Mouse (Mus musculus): ENCODE measurements around the gene Ubap2. TPM values are rescaled to one million over a fixed set of nuclear protein-coding genes. Genes with fewer than 3 reads are reported as not detected.

The Ubap2 gene
- polyA plus RNA-seq, 1 experiment from 2014 or later = 48.7 TPM

DNA sequence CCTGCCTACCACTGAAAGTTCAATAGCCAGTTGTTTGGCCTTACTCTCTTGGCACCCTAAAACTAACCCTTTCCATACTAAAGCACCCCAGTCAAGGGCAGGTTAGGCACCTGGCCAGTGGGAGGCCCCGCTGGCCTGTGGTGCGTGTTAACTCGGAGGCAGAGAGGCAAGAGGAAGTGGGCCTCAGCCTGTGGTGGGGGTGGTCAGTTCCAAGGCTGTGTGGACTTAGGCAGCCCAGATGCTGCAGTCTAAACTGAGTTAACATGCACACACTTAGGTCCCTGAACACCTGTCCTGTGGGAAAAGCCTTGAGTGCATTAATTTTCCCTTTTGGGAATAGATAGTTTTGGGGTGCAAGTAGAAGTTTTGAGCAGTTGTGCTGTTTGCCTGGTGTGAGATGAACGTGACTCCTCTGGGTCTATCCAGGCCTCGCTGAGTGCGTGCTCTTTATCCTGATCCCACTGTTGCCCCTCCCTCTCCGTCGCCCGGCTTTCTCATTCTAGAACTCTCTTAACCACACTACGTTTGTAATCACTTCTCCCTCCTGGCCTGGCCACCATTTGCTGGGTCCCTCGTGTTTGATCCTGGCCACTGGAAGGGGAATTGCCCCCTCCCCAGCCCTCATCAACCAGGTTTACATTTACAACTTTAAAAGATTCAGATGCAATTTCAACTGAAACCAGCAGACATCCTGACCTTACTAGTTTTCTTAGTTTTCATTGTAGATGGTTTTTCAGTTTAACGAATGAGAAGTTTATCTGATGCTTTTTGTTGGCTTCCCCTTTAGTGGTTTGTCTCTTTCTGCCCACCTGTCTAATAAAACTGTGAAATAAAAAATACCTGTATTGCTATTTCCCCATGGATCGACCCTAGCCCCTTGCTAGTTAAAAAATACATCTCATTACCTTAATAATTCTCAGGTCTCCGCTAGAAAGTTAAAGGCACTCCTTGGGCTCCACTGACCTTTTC, 82.1 kb downstream of the Ubap2 start:
- Histone ChIP-seq H3K9ac (no peak overlapping the region), H3K4me1 (peaks cover 9% of the 10 kb centered on the region), H3K9me3 (replicated peaks) (no peaks in the 10 kb centered on the region), H3K36me3 (peaks cover 93% of the 10 kb centered on the region), H3K4me2 (no peak overlapping the region), H3K4me3 (no peak overlapping the region), H3K27me3 (replicated peaks) (no peaks in the 10 kb centered on the region), H3K27ac (peak overlapping the region; percentile 32)
- 34% methylated on average over 14 of the region's 14 CpGs for WGBS (ENCODE audit: insufficient replicate concordance)
- ATAC-seq = no peak; the same call in 1 of the 2 replicates

DNA sequence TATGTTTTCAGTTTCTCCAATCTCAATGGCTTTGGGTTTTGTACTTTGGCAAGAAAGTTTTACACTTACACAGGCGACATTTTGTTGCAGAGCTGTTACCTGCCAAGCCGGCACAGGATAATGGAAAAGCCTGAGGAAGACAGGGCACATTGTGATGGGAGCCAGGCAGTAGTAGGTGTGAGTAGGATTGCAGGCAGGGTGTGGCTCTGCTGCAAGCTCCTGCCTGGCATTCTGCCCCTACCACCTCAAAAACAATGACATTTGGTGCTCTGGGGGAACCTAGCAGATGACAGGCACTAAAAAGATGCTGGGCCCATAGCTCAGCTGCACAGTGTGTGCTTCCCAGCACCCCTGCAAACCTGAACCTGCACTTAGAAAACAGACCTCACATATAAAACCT, 85.1 kb downstream of the Ubap2 start:
- 71% methylated on average over 2 of the region's 2 CpGs for WGBS (ENCODE audit: insufficient replicate concordance)
- Histone ChIP-seq H3K4me2 (no peak overlapping the region), H3K27ac (no peak overlapping the region), H3K4me3 (no peak overlapping the region), H3K9me3 (replicated peaks) (no peaks in the 10 kb centered on the region), H3K27me3 (replicated peaks) (no peaks in the 10 kb centered on the region), H3K4me1 (peaks cover 15% of the 10 kb centered on the region), H3K36me3 (peaks cover 90% of the 10 kb centered on the region), H3K9ac (no peak overlapping the region)
- ATAC-seq = no peak

GRCm38 (mm10) chr4:41179825-41180725, 94.9 kb downstream of the Ubap2 start:
- Histone ChIP-seq H3K27ac (no peak overlapping the region), H3K9ac (no peak overlapping the region), H3K4me3 (no peak overlapping the region), H3K36me3 (peaks cover 71% of the 10 kb centered on the region), H3K4me1 (peaks cover 14% of the 10 kb centered on the region), H3K27me3 (replicated peaks) (no peaks in the 10 kb centered on the region), H3K4me2 (no peak overlapping the region), H3K9me3 (replicated peaks) (no peaks in the 10 kb centered on the region)
- peak; percentile 15; the same call in 1 of the 2 replicates for ATAC-seq
- 69% methylated on average over 15 of the region's 15 CpGs for WGBS (ENCODE audit: insufficient replicate concordance)

GRCm38 (mm10) chr4:41174631-41175030, 100.3 kb downstream of the Ubap2 start:
- Histone ChIP-seq H3K36me3 (peaks cover 46% of the 10 kb centered on the region), H3K27me3 (replicated peaks) (no peaks in the 10 kb centered on the region), H3K9ac (no peak overlapping the region), H3K4me3 (no peak overlapping the region), H3K4me1 (peaks cover 10% of the 10 kb centered on the region), H3K4me2 (no peak overlapping the region), H3K27ac (no peak overlapping the region), H3K9me3 (replicated peaks) (no peaks in the 10 kb centered on the region)
- 65% methylated on average over 2 of the region's 2 CpGs for WGBS (ENCODE audit: insufficient replicate concordance)
- ATAC-seq = no peak

DNA sequence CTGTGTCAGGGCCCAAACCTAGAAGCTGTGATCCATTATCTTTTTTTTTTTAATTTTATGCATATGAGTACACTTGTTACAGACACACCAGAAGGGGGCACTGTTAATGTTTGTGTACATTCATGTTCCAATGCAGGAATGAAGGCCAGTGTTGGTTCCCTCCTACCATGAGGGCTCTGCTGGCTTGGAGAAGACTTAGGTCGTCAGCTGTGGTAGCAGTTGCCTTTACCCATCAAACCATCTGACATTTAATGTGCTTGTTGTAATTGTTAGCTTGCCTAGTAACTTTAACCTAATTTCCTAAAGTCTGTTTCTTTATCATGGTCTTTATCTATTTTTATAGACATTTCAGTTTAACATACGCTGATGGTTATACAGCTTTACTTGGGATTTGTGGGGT, 104.0 kb downstream of the Ubap2 start:
- no peak overlapping the region for H3K4me3 ChIP-seq
- peaks cover 37% of the 10 kb centered on the region for H3K36me3 ChIP-seq
- no peak for ATAC-seq
- no peaks in the 10 kb centered on the region for H3K9me3 ChIP-seq (replicated peaks)
- H3K4me2 ChIP-seq = no peak overlapping the region
- H3K9ac ChIP-seq = no peak overlapping the region
- H3K27me3 ChIP-seq (replicated peaks) = no peaks in the 10 kb centered on the region
- 89% methylated on average over 2 of the region's 2 CpGs for WGBS (ENCODE audit: insufficient replicate concordance)
- H3K27ac ChIP-seq = no peak overlapping the region
- H3K4me1 ChIP-seq = peaks cover 10% of the 10 kb centered on the region

DNA sequence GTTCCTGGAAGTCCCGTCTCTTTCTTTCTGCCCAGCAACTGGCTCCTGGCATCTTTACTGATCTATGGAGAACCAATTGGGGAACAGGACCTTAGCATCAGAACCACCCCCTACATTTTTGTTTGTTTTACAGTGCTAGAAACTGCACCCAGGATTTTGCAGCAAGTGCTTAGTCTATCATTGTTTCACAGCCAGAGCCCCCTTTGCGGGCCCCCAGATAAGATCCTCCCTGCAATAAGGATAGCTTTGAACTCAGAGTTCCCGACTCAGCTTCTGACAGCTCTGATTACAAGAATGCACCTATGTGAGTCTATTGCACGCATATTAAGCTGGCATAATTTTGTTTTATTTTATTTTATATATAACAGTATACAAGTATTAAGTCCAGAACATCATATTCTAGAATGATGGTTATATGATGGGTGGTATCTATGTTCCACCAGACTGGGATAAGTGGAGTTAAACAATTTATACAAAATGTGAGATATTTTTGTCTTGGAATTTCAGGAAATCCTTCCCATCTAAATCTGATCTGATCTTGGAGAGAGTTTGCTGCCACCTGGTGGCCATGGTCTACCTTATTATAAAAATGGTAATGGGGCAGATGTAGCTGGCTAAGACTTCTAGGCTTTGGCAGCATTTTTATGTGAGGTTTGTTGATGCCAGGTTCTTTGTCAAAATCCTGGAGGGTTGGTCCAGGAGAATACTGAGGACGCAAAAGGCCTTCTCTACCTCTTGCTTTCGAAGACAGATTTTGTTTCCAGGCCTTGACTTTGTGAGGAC, 109.1 kb downstream of the Ubap2 start:
- H3K4me3 ChIP-seq = no peak overlapping the region
- H3K4me2 ChIP-seq = peak overlapping the region; percentile 44
- H3K27me3 ChIP-seq (replicated peaks) = no peaks in the 10 kb centered on the region
- H3K27ac ChIP-seq = peak overlapping the region; percentile 78
- ATAC-seq = peak; percentile 67
- no peaks in the 10 kb centered on the region for H3K9me3 ChIP-seq (replicated peaks)
- peaks cover 33% of the 10 kb centered on the region for H3K4me1 ChIP-seq
- peak overlapping the region; percentile 46 for H3K9ac ChIP-seq
- peaks cover 19% of the 10 kb centered on the region for H3K36me3 ChIP-seq
- WGBS (ENCODE audit: insufficient replicate concordance) = 45% methylated on average over 6 of the region's 6 CpGs

- Histone ChIP-seq H3K4me2 (peak overlapping the region; percentile 44), H3K27me3 (replicated peaks) (no peaks in the 10 kb centered on the region), H3K4me1 (peaks cover 41% of the 10 kb centered on the region), H3K9me3 (replicated peaks) (no peaks in the 10 kb centered on the region), H3K27ac (peak overlapping the region; percentile 78), H3K9ac (peak overlapping the region; percentile 46), H3K36me3 (peaks cover 19% of the 10 kb centered on the region), H3K4me3 (no peak overlapping the region)
- 36% methylated on average over 2 of the region's 2 CpGs for WGBS (ENCODE audit: insufficient replicate concordance)
- no peak for ATAC-seq
These were observed 110.0 kb downstream of the Ubap2 start for GRCm38 (mm10) chr4:41164974-41165373.

DNA sequence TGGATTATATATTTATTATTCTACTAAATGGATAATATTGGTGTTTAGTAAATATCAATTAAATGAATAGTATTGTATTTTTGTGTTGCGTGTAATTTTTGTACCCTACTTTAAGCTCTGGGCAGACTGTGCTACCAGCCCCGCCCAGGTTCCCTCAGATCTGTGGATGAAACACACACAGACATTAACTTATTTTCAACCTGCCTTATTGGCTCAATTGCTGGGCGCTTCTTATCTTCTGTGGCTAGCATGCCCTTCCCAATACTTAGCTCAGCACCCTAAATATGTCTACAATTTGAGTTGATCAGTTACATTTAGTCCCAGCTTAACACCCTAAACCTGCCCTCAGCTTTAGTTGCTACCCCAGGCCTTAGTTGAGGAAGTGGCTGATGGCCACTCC, 113.7 kb downstream of the Ubap2 start:
- ATAC-seq = peak; percentile 54; the same call in 1 of the 2 replicates
- Histone ChIP-seq H3K4me1 (peaks cover 53% of the 10 kb centered on the region), H3K4me3 (no peak overlapping the region), H3K36me3 (no peaks in the 10 kb centered on the region; the same call in 1 of the 2 replicates), H3K27me3 (replicated peaks) (no peaks in the 10 kb centered on the region), H3K9me3 (replicated peaks) (no peaks in the 10 kb centered on the region), H3K4me2 (no peak overlapping the region), H3K27ac (peak overlapping the region; percentile 15; the same call in 1 of the 2 replicates), H3K9ac (no peak overlapping the region)
- 70% methylated on average over 3 of the region's 3 CpGs for WGBS (ENCODE audit: insufficient replicate concordance)

DNA sequence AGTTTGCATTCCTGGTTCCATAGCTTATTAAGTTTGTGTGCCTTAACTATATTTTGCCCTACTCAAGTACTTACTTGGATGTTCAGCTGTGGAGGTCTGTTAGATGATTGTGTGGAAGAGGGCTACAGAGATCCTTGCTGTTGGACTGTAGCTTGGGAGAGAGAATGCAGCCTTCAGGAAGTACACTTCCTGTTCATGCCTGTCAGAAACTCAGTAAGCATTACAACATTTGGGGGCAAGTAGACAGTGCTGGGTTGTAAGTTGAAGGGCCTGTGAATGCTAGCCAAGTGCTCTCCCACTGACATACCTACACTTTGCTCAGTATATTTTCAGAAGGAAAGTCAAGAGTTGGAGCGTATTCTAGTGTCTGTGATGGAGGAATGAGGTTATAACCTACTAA, 116.7 kb downstream of the Ubap2 start:
- Histone ChIP-seq H3K9me3 (replicated peaks) (no peaks in the 10 kb centered on the region), H3K27me3 (replicated peaks) (no peaks in the 10 kb centered on the region), H3K36me3 (no peaks in the 10 kb centered on the region), H3K4me2 (no peak overlapping the region), H3K9ac (no peak overlapping the region), H3K4me1 (peaks cover 49% of the 10 kb centered on the region), H3K4me3 (no peak overlapping the region), H3K27ac (no peak overlapping the region)
- WGBS (ENCODE audit: insufficient replicate concordance) = 88% methylated on average over 1 of the region's 1 CpGs
- no peak for ATAC-seq

DNA sequence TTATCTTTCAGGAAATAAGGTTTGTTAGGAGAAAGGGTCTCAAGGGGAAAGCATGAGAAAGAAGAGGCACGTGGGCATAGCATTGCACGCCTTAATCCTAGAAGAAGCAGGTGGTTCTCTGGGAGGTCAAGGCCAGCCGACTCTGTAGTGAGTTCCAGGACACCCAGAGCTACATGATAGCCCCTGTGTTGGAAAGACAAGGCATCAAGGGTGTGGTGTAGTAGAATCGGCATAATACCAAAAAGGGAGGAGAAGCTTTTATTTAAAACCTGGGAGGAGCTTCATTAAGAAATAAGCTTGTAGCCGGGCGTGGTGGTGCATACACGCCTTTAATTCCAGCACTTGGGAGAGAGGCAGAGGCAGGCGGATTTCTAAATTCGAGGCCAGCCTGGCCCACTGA, 118.0 kb downstream of the Ubap2 start:
- no peaks in the 10 kb centered on the region for H3K9me3 ChIP-seq (replicated peaks)
- peaks cover 4% of the 10 kb centered on the region for H3K36me3 ChIP-seq
- no peak overlapping the region for H3K4me3 ChIP-seq
- 72% methylated on average over 9 of the region's 9 CpGs for WGBS (ENCODE audit: insufficient replicate concordance)
- no peaks in the 10 kb centered on the region for H3K27me3 ChIP-seq (replicated peaks)
- peaks cover 47% of the 10 kb centered on the region for H3K4me1 ChIP-seq
- H3K4me2 ChIP-seq = no peak overlapping the region
- no peak for ATAC-seq
- 0 out of 2 replicates have a peak overlapping the region, but pooled peaks have one; percentile 20 for H3K27ac ChIP-seq
- no peak overlapping the region for H3K9ac ChIP-seq

GRCm38 (mm10) chr4:41153146-41153545, 121.8 kb downstream of the Ubap2 start:
- Histone ChIP-seq H3K9ac (no peak overlapping the region), H3K36me3 (peaks cover 22% of the 10 kb centered on the region), H3K27ac (no peak overlapping the region), H3K4me2 (no peak overlapping the region), H3K4me1 (peaks cover 32% of the 10 kb centered on the region), H3K27me3 (replicated peaks) (no peaks in the 10 kb centered on the region), H3K9me3 (replicated peaks) (no peaks in the 10 kb centered on the region), H3K4me3 (no peak overlapping the region)
- no peak for ATAC-seq
- WGBS (ENCODE audit: insufficient replicate concordance) = 90% methylated on average over 3 of the region's 3 CpGs
